Mouse (Mus musculus) forebrain, embryonic 14.5 days (tissue): ENCODE data around the gene Rimbp2. TPM values are rescaled to one million over a fixed set of nuclear protein-coding genes. Genes with fewer than 3 reads are reported as not detected.
A peak's percentile ranks its signal among the peaks of the same experiment; 100 is the strongest.

Source experiments
- ATAC-seq: fragments of 200-750 bp; cut with Nextera tagmentation; 2 replicates; pipeline ENCODE4 v1.8.0; 2017; ENCODE audit warnings: mild to moderate bottlenecking, moderate library complexity
- DNase-seq: peaks from one replicate; pipeline ENCODE4 v3.0.0-alpha.2; 2015; ENCODE audit warnings: low spot score
- H3K27ac ChIP-seq: fragments of 300-500 bp; sonication (generic); 2 replicates; pipeline ENCODE4 v1.5.1; 2014; ENCODE audit warnings: low read depth, mild to moderate bottlenecking, control low read depth, low read length, moderate library complexity
- H3K27me3 ChIP-seq: fragments of 300-500 bp; sonication (generic); replicated peaks from 2 replicates; pipeline ENCODE4 v1.6.1; 2014; ENCODE audit warnings: low read length, control low read depth, mixed read lengths; ENCODE audit not compliant: control insufficient read depth, insufficient read depth
- H3K36me3 ChIP-seq: fragments of 300-500 bp; sonication (generic); 2 replicates; pipeline ENCODE4 v1.6.1; 2014; ENCODE audit warnings: low read length, control low read depth; ENCODE audit not compliant: control insufficient read depth, insufficient read depth
- H3K4me1 ChIP-seq: fragments of 300-500 bp; sonication (generic); 2 replicates; pipeline ENCODE4 v1.6.1; 2014; ENCODE audit warnings: antibody characterized with exemption, low read length, control low read depth; ENCODE audit not compliant: control insufficient read depth, insufficient read depth
- H3K4me2 ChIP-seq: fragments of 300-500 bp; sonication (generic); 2 replicates; pipeline ENCODE4 v1.6.1; 2014; ENCODE audit warnings: mild to moderate bottlenecking, control low read depth, low read length
- H3K4me3 ChIP-seq: fragments of 300-500 bp; sonication (generic); 2 replicates; pipeline ENCODE4 v1.5.1; 2014; ENCODE audit warnings: low read depth, low read length, control low read depth
- H3K9ac ChIP-seq: fragments of 300-500 bp; sonication (generic); 2 replicates; pipeline ENCODE4 v1.6.1; 2014; ENCODE audit warnings: mild to moderate bottlenecking, low read length, control low read depth, moderate library complexity
- H3K9me3 ChIP-seq: fragments of 300-500 bp; sonication (generic); replicated peaks from 2 replicates; pipeline ENCODE4 v1.6.1; 2016; ENCODE audit warnings: low read length, control low read depth, mixed read lengths; ENCODE audit not compliant: control insufficient read depth
- WGBS: fragments of 180-500 bp; shearing (Covaris S2); extraction: QIAGEN DNeasy Blood & Tissue Kit; methylation state at CpG from one replicate; pipeline ENCODE4 v1.1.7; 2014; 5-methylcytosine and 5-hydroxymethylcytosine counted together
- polyA plus RNA-seq: library from polyadenylated mRNA; unstranded; fragments of >200 nt; fragmentation: Nextera tagmentation; extraction: Ambion mirVana; gene quantifications from 2 replicates; pipeline ENCODE4 v1.2.1, GENCODE M21; 2014

Rimbp2 gene
- polyA plus RNA-seq, 1 experiment from 2014 or later = 2.2 TPM

- Histone ChIP-seq H3K9me3 (no peaks in the 10 kb centered on the region), H3K4me3 (no peak overlapping the region), H3K27me3 (no peaks in the 10 kb centered on the region), H3K4me2 (no peak overlapping the region), H3K4me1 (peaks cover 19% of the 10 kb centered on the region), H3K9ac (no peak overlapping the region), H3K36me3 (no peaks in the 10 kb centered on the region), H3K27ac (no peak overlapping the region)
- peak; percentile 38 for DNase-seq
- no peak for ATAC-seq
- 21% methylated on average over 11 of the region's 11 CpGs for WGBS
Observed at GRCm38 (mm10) chr5:128813121-128813520, 140.2 kb downstream of the Rimbp2 start.

GRCm38 (mm10) chr5:128811431-128811830 is 141.9 kb downstream of the Rimbp2 start:
- Histone ChIP-seq H3K27me3 (no peaks in the 10 kb centered on the region), H3K36me3 (no peaks in the 10 kb centered on the region), H3K4me3 (no peak overlapping the region), H3K27ac (no peak overlapping the region), H3K4me1 (peaks cover 22% of the 10 kb centered on the region), H3K4me2 (no peak overlapping the region), H3K9ac (no peak overlapping the region), H3K9me3 (no peaks in the 10 kb centered on the region)
- no peak for ATAC-seq
- DNase-seq = no peak
- 89% methylated on average over 6 of the region's 6 CpGs for WGBS

GRCm38 (mm10) chr5:128810006-128810405 is 143.3 kb downstream of the Rimbp2 start:
- peaks cover 13% of the 10 kb centered on the region for H3K4me1 ChIP-seq
- H3K9me3 ChIP-seq = no peaks in the 10 kb centered on the region
- 51% methylated on average over 12 of the region's 12 CpGs for WGBS
- H3K9ac ChIP-seq = no peak overlapping the region
- H3K27me3 ChIP-seq = no peaks in the 10 kb centered on the region
- peak; percentile 61 for ATAC-seq
- no peak overlapping the region for H3K4me2 ChIP-seq
- H3K4me3 ChIP-seq = no peak overlapping the region
- no peaks in the 10 kb centered on the region for H3K36me3 ChIP-seq
- DNase-seq = peak; percentile 65
- H3K27ac ChIP-seq = peak overlapping the region; percentile 69; the same call in 1 of the 2 replicates

- no peaks in the 10 kb centered on the region for H3K36me3 ChIP-seq
- H3K4me3 ChIP-seq = no peak overlapping the region
- no peaks in the 10 kb centered on the region for H3K9me3 ChIP-seq
- H3K4me2 ChIP-seq = no peak overlapping the region
- DNase-seq (no peak), ATAC-seq (no peak)
- no peaks in the 10 kb centered on the region for H3K27me3 ChIP-seq
- no peak overlapping the region for H3K9ac ChIP-seq
- 52% methylated on average over 5 of the region's 5 CpGs for WGBS
- peaks cover 11% of the 10 kb centered on the region for H3K4me1 ChIP-seq
- peak overlapping the region; percentile 69; the same call in 1 of the 2 replicates for H3K27ac ChIP-seq
Observed at GRCm38 (mm10) chr5:128809406-128809805, 143.9 kb downstream of the Rimbp2 start.

- Histone ChIP-seq H3K27ac (no peak overlapping the region), H3K9ac (no peak overlapping the region), H3K9me3 (no peaks in the 10 kb centered on the region), H3K27me3 (no peaks in the 10 kb centered on the region), H3K4me3 (no peak overlapping the region), H3K4me2 (no peak overlapping the region), H3K36me3 (no peaks in the 10 kb centered on the region), H3K4me1 (peaks cover 11% of the 10 kb centered on the region)
- DNase-seq (peak; percentile 49), ATAC-seq (no peak)
- 63% methylated on average over 9 of the region's 9 CpGs for WGBS
Observed at GRCm38 (mm10) chr5:128808547-128809182, 144.6 kb downstream of the Rimbp2 start.

- H3K4me2 ChIP-seq = no peak overlapping the region
- H3K27me3 ChIP-seq = no peaks in the 10 kb centered on the region
- H3K9me3 ChIP-seq = no peaks in the 10 kb centered on the region
- H3K9ac ChIP-seq = no peak overlapping the region
- ATAC-seq (no peak), DNase-seq (peak; percentile 37)
- no peak overlapping the region for H3K4me3 ChIP-seq
- peaks cover 11% of the 10 kb centered on the region for H3K4me1 ChIP-seq
- WGBS = 46% methylated on average over 9 of the region's 9 CpGs
- no peak overlapping the region for H3K27ac ChIP-seq
- H3K36me3 ChIP-seq = no peaks in the 10 kb centered on the region
Observed at GRCm38 (mm10) chr5:128807408-128807807, 145.9 kb downstream of the Rimbp2 start.

- Histone ChIP-seq H3K4me3 (no peak overlapping the region), H3K27ac (no peak overlapping the region), H3K4me1 (peaks cover 11% of the 10 kb centered on the region), H3K36me3 (no peaks in the 10 kb centered on the region), H3K9ac (no peak overlapping the region), H3K4me2 (no peak overlapping the region), H3K27me3 (no peaks in the 10 kb centered on the region), H3K9me3 (no peaks in the 10 kb centered on the region)
- peak; percentile 87 for DNase-seq
- ATAC-seq = peak; percentile 56; the same call in 1 of the 2 replicates
- 76% methylated on average over 13 of the region's 13 CpGs for WGBS
Observed at GRCm38 (mm10) chr5:128806296-128806998, 146.8 kb downstream of the Rimbp2 start.

GRCm38 (mm10) chr5:128805092-128805491 is 148.2 kb downstream of the Rimbp2 start:
- H3K9ac ChIP-seq = no peak overlapping the region
- no peaks in the 10 kb centered on the region for H3K9me3 ChIP-seq
- no peaks in the 10 kb centered on the region for H3K27me3 ChIP-seq
- H3K36me3 ChIP-seq = no peaks in the 10 kb centered on the region
- ATAC-seq (no peak), DNase-seq (no peak)
- H3K4me3 ChIP-seq = no peak overlapping the region
- no peak overlapping the region for H3K4me2 ChIP-seq
- H3K27ac ChIP-seq = no peak overlapping the region
- WGBS = 91% methylated on average over 2 of the region's 2 CpGs
- H3K4me1 ChIP-seq = peaks cover 5% of the 10 kb centered on the region

GRCm38 (mm10) chr5:128800592-128800991 is 152.7 kb downstream of the Rimbp2 start:
- H3K4me1 ChIP-seq = no peaks in the 10 kb centered on the region
- no peaks in the 10 kb centered on the region for H3K36me3 ChIP-seq
- WGBS = 88% methylated on average over 5 of the region's 5 CpGs
- no peak overlapping the region for H3K4me3 ChIP-seq
- no peak for DNase-seq
- no peak overlapping the region for H3K9ac ChIP-seq
- H3K9me3 ChIP-seq = no peaks in the 10 kb centered on the region
- no peak overlapping the region for H3K27ac ChIP-seq
- no peak overlapping the region for H3K4me2 ChIP-seq
- no peak for ATAC-seq
- no peaks in the 10 kb centered on the region for H3K27me3 ChIP-seq
